Mouse (Mus musculus): Measurements from ENCODE around the gene Tmem14c.

DNA sequence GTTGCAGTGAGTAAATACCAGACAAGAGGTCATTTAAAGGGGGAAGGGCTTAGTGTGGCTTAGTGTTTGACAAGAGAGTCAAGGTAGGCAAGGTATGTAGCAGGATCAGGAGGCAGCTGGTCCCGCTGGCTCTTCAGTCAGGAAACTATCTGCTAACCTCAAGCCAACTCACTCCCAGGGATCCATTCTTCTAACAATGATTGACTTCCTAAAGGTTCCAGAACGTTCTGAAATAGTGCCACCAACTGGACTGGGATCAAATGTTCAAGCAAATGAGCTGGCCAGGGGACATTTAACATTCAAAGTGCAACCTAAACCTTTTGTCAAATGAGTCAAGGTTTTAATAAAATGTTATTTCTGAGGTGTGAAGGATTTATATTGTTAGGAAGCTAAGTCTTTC lies 36.8 kb upstream of the Tmem14c start:
- TF ChIP-seq CTCF (IDR thresholded peaks at IDR 0.05; ENCODE audit: extremely low read depth, insufficient read depth, low read length) (no peak), POLR2A (IDR thresholded peaks at IDR 0.05; ENCODE audit: extremely low read depth, insufficient read depth, low read length) (no peak)

Data from cortical plate, adult 2 months (tissue).